Mouse (Mus musculus) E14TG2a.4 (cell line): ENCODE data around the gene Pld5.

Source experiments
- H3K27me3 ChIP-seq: 2 replicates; pipeline ENCODE4 v1.6.1; 2014; ENCODE audit warnings: low read length, control low read depth; ENCODE audit not compliant: insufficient read depth
- H3K36me3 ChIP-seq: 2 replicates; pipeline ENCODE4 v1.6.1; 2014; ENCODE audit warnings: low read length, control low read depth; ENCODE audit not compliant: insufficient read depth
- H3K4me1 ChIP-seq: replicated peaks from 2 replicates; pipeline ENCODE4 v1.6.1; 2014; ENCODE audit warnings: low read depth, low read length, control low read depth
- H3K4me3 ChIP-seq: replicated peaks from 2 replicates; pipeline ENCODE4 v1.5.1; 2014; ENCODE audit warnings: mild to moderate bottlenecking, low read length
- H3K9me3 ChIP-seq: 2 replicates; pipeline ENCODE4 v1.6.1; 2014; ENCODE audit warnings: low read length, control low read depth
- CTCF ChIP-seq: conservative IDR thresholded peaks from 2 replicates; pipeline ENCODE4 v1.5.1; 2014; ENCODE audit warnings: low read length
- NANOG ChIP-seq: IDR thresholded peaks from 2 replicates; pipeline ENCODE4 v1.6.1; 2014; ENCODE audit warnings: borderline replicate concordance, low read length, mixed read lengths
- POU5F1 ChIP-seq: IDR thresholded peaks from 2 replicates; pipeline ENCODE4 v1.6.1; 2014; ENCODE audit warnings: low read length, borderline replicate concordance

Gene Pld5

GRCm38 (mm10) chr1:176082306-176082705 lies 192.8 kb downstream of the Pld5 start:
- Histone ChIP-seq H3K4me3 (no peak overlapping the region), H3K36me3 (no peaks in the 10 kb centered on the region), H3K27me3 (no peaks in the 10 kb centered on the region), H3K4me1 (no peaks in the 10 kb centered on the region), H3K9me3 (no peaks in the 10 kb centered on the region)
- no peak for TF ChIP-seq NANOG
- no peak for TF ChIP-seq CTCF
- TF ChIP-seq POU5F1: no peak

DNA sequence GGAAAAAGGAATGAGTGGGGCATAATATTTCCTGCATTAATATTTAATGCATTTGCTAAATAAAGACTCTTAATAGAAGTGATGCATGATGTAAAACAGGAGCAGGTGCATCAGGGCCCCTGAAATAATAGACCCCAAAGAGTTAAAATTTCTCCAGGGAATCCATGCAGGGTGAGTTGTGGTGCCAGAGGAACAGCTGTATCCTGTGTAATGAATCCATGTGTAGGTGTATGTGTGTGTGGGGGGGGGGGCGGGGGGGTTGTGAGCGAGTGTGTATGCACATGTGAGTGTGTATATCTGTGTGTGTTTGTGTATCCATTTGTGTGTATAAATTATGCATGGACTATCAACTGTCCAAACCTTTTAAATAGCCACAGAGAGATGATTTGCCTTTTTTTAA lies 194.1 kb downstream of the Pld5 start:
- H3K9me3 ChIP-seq: no peaks in the 10 kb centered on the region
- no peak overlapping the region for H3K4me3 ChIP-seq
- no peaks in the 10 kb centered on the region for H3K27me3 ChIP-seq
- H3K36me3 ChIP-seq: no peaks in the 10 kb centered on the region
- TF ChIP-seq NANOG: no peak
- no peak for TF ChIP-seq POU5F1
- no peak for TF ChIP-seq CTCF
- H3K4me1 ChIP-seq: no peaks in the 10 kb centered on the region

DNA sequence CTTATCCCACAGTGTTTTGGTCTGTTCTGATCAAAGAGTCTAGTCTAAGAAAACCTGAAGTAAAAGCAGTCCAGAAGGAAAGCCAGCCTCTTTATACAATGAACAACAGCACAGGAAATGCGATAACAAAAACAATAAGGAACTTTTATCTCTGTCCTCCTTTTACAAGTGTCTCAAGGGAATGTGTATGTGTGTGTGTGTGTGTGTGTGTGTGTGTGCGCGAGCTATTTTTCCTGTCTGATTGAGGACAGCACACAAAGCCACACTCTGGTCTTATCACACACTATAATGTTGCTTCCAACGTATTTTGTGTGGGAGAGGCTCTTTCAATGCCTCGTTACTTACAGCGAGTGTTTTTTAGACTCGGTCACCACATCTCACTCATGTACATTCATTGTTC lies 196.7 kb downstream of the Pld5 start:
- Histone ChIP-seq H3K4me1 (no peaks in the 10 kb centered on the region), H3K4me3 (no peak overlapping the region), H3K27me3 (no peaks in the 10 kb centered on the region), H3K9me3 (no peaks in the 10 kb centered on the region), H3K36me3 (no peaks in the 10 kb centered on the region)
- TF ChIP-seq CTCF (no peak), NANOG (no peak), POU5F1 (no peak)

GRCm38 (mm10) chr1:176076799-176077198 lies 198.3 kb downstream of the Pld5 start:
- Histone ChIP-seq H3K4me3 (no peak overlapping the region), H3K36me3 (no peaks in the 10 kb centered on the region), H3K27me3 (no peaks in the 10 kb centered on the region), H3K4me1 (peaks cover 5% of the 10 kb centered on the region; the same call in 1 of the 2 replicates), H3K9me3 (no peaks in the 10 kb centered on the region)
- TF ChIP-seq NANOG: no peak
- no peak for TF ChIP-seq CTCF
- TF ChIP-seq POU5F1: no peak

- no peak for TF ChIP-seq CTCF
- no peak for TF ChIP-seq NANOG
- no peak for TF ChIP-seq POU5F1
- Histone ChIP-seq H3K36me3 (no peaks in the 10 kb centered on the region), H3K9me3 (no peaks in the 10 kb centered on the region), H3K4me3 (no peak overlapping the region), H3K4me1 (peaks cover 7% of the 10 kb centered on the region; the same call in 1 of the 2 replicates), H3K27me3 (no peaks in the 10 kb centered on the region)
Measured at GRCm38 (mm10) chr1:176075810-176076209, 199.3 kb downstream of the Pld5 start.

DNA sequence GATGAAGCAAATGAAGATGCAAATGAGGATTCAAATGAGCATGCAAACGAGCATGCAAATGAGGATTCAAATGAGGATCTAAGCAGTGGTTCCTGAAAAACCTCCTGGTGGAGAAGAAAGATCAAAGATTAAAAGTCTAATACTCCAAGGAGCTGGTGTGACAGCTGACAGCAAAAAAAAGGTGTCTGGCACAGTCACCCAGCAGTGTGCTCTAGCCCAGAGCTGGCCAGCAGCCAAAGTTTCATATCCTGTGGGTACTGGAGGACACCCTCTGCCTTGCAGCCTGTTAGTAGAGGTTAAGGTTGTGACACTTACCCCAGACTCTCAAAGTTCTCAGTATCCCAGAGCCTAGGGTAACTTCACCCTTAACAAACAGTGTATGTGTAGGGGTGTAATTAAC lies 199.7 kb downstream of the Pld5 start:
- H3K4me3 ChIP-seq: no peak overlapping the region
- no peaks in the 10 kb centered on the region for H3K9me3 ChIP-seq
- no peaks in the 10 kb centered on the region for H3K36me3 ChIP-seq
- no peaks in the 10 kb centered on the region for H3K27me3 ChIP-seq
- TF ChIP-seq POU5F1 (no peak), CTCF (no peak), NANOG (no peak)
- peaks cover 7% of the 10 kb centered on the region; the same call in 1 of the 2 replicates for H3K4me1 ChIP-seq

- H3K27me3 ChIP-seq: no peaks in the 10 kb centered on the region
- H3K4me3 ChIP-seq: no peak overlapping the region
- TF ChIP-seq POU5F1 (no peak), NANOG (no peak), CTCF (no peak)
- peaks cover 7% of the 10 kb centered on the region; the same call in 1 of the 2 replicates for H3K4me1 ChIP-seq
- no peaks in the 10 kb centered on the region for H3K9me3 ChIP-seq
- no peaks in the 10 kb centered on the region for H3K36me3 ChIP-seq
Measured at GRCm38 (mm10) chr1:176074526-176074925, 200.6 kb downstream of the Pld5 start.

GRCm38 (mm10) chr1:176065281-176065680 lies 209.8 kb downstream of the Pld5 start:
- Histone ChIP-seq H3K36me3 (no peaks in the 10 kb centered on the region), H3K4me3 (no peak overlapping the region)
- TF ChIP-seq CTCF: no peak
- no peak for TF ChIP-seq POU5F1
- TF ChIP-seq NANOG: no peak

DNA sequence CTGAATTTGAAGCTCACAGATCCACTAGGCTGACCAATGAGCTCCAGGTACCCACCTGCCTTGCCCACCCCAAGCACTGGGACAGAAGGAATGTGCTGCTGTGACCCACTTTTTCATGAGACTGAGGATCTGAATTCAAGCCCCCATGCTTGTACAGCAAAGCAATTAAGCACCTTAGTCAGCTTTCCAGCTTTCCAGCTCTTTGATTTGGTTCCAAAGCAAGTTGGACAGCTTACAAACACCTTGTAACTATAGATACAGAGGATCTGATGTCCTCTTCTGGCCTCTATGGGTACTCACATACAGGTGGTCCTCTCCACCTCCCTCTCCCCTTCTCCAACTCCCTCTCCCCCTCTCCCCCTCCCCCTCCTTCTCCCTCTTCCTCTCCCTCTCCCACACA lies 210.6 kb downstream of the Pld5 start:
- Histone ChIP-seq H3K4me1 (no peaks in the 10 kb centered on the region), H3K9me3 (no peaks in the 10 kb centered on the region), H3K27me3 (no peaks in the 10 kb centered on the region), H3K36me3 (no peaks in the 10 kb centered on the region), H3K4me3 (no peak overlapping the region)
- no peak for TF ChIP-seq POU5F1
- TF ChIP-seq NANOG: no peak
- no peak for TF ChIP-seq CTCF

More at GRCm38 (mm10) chr1:176065281-176065680, 209.8 kb downstream of the Pld5 start:
- Histone ChIP-seq H3K9me3 (no peaks in the 10 kb centered on the region), H3K27me3 (no peaks in the 10 kb centered on the region), H3K4me1 (no peaks in the 10 kb centered on the region)

GRCm38 (mm10) chr1:176053653-176054052 lies 221.5 kb downstream of the Pld5 start:
- Histone ChIP-seq H3K4me3 (no peak overlapping the region), H3K27me3 (no peaks in the 10 kb centered on the region), H3K4me1 (no peaks in the 10 kb centered on the region), H3K9me3 (no peaks in the 10 kb centered on the region), H3K36me3 (no peaks in the 10 kb centered on the region)
- TF ChIP-seq POU5F1 (no peak), CTCF (no peak), NANOG (no peak)
